Mouse (Mus musculus) lung, postnatal 25 days (tissue): ENCODE measurements around the gene Dmbt1.
"Not testable (repeated sequence)": the region's sequence is repeated elsewhere in the genome, so short reads cannot be mapped to it uniquely, and the experiment has no call there.

Source experiments
- DNase-seq: peaks from one replicate; pipeline ENCODE4 v3.0.0; 2022; ENCODE audit warnings: low spot score

Gene Dmbt1

DNA sequence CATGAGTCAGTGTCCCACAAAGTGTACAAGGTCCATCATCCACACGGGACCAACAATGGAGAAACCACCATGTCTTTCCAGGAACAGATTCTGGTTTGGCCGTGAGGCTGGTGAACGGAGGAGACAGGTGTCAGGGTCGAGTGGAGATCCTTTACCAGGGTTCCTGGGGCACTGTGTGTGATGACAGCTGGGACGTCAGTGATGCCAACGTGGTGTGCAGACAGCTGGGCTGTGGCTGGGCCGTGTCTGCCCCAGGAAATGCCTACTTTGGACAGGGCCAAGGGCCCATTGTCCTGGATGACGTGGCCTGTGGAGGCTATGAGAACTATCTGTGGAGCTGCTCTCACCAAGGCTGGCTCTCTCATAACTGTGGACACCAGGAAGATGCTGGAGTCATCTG, 18.0 kb downstream of the Dmbt1 start:
- DNase-seq, result not testable (repeated sequence)

DNA sequence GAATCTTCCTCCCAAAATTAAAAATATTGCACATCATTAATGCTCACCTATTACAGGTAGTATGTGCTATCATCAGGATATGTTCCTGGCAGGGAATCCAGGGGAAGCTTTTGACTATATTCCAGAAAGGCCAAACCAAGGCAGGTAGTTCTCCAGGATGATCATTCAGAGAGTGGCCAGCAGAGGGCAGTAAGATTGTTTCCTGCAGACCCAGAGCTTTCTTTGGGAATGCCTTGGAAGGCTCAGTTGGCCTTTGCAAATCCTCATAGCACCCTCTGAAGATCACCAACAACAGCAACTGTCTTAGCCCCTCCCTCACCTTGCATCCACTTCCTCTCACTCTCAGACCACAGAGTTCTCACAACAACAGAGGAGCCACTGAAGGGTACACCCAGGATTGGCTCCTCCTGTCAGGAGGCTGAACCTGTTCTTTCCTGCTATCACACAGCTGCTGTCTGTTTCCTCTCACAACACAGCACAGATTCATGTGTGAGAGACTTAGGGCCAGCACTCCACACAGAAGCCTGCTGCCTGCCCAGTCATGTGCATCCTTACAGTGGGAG, 23.0 kb downstream of the Dmbt1 start:
- DNase-seq, result no peak

DNA sequence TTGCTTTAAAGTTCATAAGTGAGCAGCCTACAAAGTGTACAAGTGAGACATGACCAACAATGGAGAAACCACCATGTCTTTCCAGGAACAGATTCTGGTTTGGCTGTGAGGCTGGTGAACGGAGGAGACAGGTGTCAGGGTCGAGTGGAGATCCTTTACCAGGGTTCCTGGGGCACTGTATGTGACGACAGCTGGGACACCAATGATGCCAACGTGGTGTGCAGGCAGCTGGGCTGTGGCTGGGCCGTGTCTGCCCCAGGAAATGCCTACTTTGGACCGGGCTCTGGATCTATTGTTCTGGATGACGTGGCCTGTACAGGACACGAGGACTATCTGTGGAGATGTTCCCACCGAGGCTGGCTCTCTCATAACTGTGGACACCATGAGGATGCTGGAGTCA, 26.1 kb downstream of the Dmbt1 start:
- not testable (repeated sequence) for DNase-seq

DNA sequence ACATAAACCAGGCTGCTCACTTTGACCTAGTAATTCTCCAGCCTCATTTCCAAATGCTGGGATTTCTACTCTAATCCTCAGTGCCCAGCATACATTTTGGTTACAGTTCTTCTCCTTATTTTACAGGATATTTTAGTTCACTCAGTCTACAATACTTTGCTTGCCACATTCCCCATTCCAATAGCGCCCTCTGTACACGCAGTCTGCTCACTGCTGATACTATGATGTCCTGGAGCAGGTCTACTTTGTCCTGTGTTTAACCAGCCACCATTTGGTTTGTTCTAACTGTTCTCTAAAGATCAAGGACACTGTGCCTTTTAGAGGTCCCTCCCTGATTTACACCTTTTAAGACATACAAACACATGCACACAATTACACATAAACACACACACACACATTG, 28.0 kb downstream of the Dmbt1 start:
- not testable (repeated sequence) for DNase-seq

DNA sequence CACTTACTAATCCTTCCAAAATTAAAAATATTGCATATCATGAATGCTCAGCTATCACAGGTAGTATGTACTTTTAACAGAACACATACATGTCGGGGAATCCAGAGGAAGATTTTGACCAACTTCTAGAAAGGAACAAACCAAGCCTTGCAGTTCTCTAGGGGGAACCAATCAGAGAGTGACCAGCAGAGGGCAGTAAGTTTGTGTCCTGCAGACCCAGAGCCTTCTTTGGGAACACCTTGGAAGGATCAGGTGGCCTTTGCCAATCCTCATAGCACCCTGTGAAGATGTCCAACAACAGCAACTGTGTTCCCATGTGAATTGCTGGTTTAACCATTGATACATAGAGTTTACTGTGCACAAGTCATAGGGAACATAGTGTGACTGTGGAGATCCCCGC, 30.7 kb downstream of the Dmbt1 start:
- DNase-seq, result no peak

DNA sequence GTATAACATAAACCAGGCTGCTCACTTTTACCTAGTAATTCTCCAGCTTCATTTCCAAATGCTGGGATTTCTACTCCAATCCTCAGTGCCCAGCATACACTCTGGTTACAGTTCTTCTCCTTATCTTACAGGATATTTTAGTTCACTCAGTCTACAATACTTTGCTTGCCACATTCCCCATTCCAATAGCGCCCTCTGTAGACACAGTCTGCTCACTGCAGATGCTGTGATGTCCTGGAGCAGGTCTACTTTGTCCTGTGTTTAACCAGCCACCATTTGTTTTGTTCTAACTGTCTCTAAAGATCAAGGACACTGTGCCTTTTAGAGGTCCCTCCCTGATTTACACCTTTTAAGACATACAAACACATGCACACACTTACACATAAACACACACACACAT, 36.3 kb downstream of the Dmbt1 start:
- DNase-seq, result peak; percentile 18

DNA sequence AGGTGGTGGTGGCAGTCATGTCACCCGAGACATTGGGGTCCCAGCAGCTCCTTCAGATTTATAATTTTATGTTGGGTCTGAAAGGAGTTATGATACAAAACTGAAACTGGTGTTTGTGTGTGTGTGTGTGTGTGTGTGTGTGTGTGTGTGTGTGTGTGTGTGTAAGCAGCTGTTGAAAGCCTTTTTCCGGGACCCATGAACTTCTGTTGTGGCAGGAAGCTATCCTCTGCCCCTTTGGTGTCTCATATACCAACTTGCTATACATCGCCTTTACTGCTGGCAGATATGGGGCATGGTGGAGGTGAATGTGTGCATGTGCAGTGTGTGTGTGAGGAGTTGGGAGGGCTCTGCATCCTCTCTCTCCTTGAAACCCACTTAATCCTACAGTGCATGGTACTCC, 41.6 kb downstream of the Dmbt1 start:
- peak; percentile 5 for DNase-seq

DNA sequence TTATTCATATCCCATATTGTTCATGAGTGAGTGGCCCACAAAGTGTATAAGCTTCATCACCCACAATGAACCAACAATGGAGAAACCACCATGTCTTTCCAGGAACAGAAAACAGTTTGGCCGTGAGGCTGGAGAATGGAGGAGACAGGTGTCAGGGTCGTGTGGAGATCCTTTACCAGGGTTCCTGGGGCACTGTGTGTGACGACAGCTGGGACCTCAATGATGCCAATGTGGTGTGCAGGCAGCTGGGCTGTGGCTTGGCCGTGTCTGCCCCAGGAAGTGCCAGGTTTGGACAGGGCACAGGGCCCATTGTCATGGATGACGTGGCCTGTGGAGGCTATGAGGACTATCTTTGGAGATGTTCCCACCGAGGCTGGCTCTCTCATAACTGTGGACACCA, 42.2 kb downstream of the Dmbt1 start:
- DNase-seq, result not testable (repeated sequence)

DNA sequence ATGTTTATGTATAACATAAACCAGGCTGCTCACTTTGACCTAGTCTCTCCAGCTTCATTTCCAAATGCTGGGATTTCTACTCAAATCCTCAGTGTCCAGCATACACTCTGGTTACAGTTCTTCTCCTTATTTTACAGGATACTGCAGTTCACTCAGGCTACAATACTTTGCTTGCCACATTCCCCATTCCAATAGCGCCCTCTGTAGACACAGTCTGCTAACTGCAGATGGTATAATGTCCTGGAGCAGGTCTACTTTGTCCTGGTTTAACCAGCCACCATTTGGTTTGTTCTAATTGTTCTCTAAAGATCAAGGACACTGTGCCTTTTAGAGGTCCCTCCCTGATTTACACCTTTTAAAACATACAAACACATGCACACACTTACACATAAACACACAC, 44.1 kb downstream of the Dmbt1 start:
- DNase-seq, result no peak

DNA sequence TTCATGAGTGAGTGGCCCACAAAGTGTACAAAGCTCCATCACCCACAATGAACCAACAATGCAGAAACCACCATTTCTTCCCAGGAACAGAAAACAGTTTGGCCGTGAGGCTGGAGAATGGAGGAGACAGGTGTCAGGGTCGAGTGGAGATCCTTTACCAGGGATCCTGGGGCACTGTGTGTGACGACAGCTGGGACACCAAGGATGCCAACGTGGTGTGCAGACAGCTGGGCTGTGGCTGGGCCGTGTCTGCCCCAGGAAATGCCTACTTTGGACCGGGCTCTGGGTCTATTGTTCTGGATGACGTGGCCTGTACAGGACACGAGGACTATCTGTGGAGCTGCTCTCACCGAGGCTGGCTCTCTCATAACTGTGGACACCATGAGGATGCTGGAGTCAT, 50.5 kb downstream of the Dmbt1 start:
- not testable (repeated sequence) for DNase-seq

DNA sequence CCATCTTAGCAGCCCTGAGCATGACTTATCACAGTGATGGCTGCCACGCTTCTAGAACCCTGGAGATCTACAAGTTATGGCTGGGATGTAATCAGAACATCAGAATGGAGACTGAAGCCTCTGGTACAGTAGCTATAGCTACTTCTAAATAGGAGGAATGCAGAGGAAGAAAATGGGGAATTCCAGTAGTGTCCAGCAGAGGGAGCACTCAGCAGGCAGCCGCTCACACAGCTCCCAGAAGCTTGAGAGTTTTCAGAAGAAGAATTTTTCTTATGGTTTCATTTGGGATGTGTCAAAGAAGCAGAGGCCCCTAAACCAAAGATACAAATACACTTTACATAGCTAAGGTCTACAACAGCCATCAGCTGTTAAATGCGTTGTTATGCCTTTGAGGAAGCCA, 80.6 kb downstream of the Dmbt1 start:
- peak; percentile 34 for DNase-seq

DNA sequence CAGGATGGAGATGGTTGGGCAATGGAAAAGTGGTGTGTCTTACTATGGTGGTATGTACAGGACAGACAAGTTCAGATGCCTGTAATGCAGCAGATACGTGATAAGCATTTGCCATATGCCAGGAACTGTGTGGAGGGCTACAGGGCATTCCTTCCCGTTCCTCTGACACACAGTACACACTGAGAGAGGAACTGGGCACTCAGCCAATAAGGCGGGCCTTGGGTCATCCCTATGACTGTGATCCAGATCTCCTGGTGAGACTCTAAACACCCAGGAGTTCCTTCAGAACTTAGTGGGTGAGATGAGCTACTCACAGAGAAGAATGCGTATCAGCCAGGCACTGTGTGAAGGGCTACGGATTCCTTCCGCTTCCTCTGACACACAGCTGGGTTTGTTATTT, 81.8 kb downstream of the Dmbt1 start:
- peak; percentile 4 for DNase-seq

DNA sequence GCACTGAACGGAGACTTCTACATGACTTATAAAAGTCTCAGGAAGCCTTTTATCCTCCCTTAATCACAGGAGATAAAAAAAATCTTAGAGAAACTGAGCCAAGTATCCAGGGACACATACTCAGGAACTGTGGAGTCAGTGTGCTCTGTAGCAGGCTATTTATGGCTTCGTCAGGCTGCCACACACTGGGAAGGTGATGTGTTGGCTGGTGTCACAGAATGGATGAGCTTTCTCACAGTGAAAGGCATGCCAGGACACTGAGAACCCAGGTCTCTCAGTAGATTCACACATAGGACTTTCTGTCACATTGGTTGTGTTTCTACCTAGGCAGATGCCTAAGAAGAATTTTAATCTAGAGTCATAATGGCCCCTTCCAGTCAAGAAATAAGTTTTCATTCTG, 82.6 kb downstream of the Dmbt1 start:
- no peak for DNase-seq

DNA sequence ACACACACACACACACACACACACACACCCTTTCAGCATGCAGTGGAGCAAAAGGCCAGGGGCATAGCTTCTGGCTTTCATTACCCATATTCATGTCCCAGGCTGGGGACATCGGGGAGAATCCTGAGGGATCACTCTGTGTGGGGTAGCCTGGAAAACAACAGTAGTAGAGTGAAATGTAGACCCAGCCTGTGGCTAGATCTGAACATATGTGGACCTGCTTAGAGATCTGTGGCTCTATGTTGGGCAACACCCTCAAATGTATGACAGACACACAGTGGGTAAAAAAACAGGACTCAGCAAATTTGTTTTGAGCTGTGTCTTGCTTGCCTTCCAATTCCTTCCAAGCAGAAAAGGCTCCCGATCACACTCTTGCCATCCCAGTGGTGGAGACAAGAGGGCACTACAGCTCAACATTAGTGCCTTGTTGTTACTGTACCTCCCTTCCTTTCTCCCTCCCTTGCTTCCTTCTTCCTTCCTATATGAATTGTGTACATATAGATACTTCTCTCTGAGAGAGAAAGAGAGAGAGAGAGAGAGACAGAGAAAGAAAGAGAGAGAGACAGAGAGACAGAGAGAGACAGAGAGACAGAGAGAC, 90.5 kb downstream of the Dmbt1 start:
- DNase-seq, result no peak

DNA sequence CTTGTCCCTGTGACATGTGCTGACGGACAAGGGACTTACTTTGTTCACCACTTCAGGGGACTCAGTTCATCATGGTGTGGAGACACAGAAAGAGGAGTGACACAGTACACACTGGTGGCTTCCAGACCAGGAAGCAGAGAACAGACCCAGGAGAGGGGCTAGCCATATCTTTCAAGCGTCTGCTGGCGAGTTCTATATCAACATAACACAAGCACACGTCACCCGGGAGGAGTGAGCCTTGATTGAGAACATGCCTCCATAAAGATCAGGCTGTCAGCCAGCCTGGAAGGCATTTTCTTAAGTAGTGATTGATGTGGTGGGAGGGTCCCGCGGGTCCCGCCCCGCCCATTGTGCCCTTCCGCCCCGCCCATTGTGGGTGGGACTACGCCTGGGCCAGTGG, 98.2 kb downstream of the Dmbt1 start:
- no peak for DNase-seq

DNA sequence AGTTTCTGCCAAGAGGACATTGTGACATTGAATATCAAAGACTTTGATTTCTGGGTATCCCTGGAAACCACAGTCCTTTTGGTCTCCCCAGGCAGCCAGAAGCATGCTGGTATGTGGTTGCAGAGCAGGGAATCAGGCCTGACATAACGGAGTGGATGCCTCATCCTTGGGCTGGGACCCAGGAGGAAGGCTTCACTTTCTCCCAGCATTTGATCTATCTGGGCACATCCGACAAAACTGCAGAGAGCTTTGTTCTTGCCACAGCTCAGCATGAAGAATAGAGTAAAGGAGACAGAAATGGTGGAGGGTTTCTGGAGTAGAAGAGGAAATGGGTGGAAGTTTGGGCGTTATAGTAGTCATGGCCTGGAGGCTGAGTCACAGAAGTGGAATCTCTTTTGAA, 101.3 kb downstream of the Dmbt1 start:
- no peak for DNase-seq

DNA sequence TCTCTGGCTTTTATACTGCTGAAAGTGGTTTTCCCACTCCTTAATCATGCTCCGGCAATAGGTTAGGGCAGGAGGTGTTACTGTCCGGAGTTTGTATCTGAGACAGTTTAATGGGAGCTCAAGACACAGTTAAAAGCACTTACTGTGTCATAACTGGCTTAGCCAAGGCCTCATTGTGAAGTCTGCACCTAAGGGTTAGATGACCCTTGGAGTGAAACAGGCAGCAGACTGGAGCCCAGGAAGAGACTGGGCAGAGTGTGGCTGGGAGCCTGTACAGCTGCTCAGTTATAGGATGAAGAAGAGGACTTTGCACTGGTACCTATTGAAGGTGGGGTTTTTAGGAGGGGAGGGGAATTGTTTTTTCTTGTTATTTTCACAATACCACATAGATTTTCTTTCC, 114.4 kb downstream of the Dmbt1 start, which contains the start of gene 4933402N03Rik:
Gene 4933402N03Rik (minus strand): TSS at position 101 of the 400 bp plus-strand sequence.
- DNase-seq, result no peak

DNA sequence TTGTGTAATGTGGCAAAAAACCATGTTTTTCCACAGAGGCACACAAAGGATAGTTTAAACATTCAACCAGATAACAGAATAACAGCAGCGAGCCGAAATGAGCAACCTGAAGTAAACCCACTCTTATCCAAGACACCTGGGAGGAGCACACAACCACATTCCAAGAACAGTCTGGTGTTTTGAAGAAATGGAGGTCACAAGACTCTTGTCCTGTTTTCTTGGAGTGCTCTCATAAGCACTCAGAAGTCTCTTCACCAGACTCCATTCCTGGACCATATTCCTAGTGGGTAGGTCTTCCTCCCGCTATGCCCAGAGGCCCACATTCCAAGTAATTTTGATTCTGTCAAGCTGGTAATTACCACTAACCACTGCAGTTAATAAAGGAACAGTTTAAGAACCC, 118.3 kb downstream of the Dmbt1 start:
- peak; percentile 7 for DNase-seq

DNA sequence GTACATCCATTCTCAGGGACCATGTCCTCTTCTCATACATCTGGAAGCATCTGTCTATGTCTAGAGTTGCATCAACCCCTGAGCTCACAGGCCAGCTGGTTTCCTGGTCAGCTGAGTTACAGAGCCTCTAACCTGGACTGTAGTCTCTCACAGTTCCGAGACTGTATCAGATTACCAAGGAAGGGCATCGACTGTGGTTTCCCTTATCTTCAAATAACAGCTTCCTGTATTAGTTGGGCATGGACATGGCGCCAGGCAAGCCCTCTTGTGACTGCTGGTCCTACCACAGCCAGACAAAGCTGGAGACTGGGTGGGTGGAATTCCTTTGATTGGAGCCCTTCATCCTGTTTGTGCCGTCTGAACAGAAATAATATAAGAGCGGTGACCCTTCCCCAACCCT, 121.2 kb downstream of the Dmbt1 start:
- no peak for DNase-seq

DNA sequence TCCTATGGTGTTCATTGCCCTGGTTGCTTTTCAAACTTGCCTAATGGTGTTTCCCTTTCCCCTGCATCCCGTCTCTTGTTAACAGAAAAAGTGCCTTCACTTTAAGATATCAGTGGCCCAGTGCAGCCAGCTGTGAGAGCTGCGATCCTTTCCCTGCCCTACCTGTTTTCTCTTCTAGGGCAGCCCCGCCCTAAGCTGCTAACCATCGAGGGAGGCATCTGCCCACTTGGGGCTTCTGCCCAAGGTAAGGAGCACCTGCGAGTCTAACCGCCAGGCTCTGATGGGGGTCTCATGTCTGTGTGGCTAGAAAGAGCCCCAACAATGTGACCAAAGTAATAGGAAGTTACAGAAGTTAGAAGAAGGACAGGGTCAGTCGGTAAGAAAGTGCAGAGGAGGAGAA, 130.4 kb downstream of the Dmbt1 start:
- no peak for DNase-seq

DNA sequence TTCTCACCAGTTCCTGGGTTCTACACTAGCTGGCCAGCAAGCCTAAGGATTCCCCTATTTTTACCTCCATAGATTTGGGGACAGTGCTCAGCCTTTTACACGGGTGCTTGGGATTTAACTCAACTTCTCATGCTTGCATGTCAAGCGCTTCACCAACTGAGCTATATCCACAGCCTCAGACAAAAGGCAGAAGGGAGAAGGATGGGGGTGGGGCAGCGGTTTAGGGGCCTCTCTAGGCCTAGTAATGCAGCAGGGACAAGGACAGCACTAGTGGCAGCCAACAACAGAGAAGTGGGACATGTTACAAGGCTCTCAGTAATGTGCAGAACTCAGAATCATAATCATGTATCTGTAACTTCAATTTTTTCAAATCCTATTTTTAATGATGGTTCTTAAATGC, 135.9 kb downstream of the Dmbt1 start:
- no peak for DNase-seq

DNA sequence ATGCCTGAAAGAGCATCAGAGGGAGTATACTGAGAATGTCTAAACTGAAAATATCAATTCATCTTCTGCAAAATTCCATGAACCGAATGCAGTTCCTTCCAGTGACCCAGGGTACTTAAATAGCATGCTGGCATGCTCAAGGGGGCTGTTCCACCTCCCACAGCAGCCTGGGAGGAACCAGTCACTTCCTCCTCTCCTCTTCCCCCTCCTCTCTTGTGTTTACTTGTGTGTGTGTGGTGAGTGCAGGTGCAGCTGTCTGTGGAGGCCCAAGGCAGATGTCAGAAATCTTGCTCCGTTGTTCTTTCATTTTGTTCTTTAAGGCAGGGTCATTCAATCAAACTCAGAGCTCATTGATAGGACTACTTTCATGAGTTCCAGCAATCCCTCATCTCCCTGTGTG, 137.2 kb downstream of the Dmbt1 start:
- DNase-seq, result no peak
